Mouse (Mus musculus) megakaryocyte, embryonic 14.5 days (primary cell): ENCODE data around the gene Glyatl3.

ENCODE experiments used
- FLI1 ChIP-seq: IDR thresholded peaks from 2 replicates; pipeline ENCODE4 v1.6.1; 2012; ENCODE audit warnings: low read length, inconsistent platforms, mixed read lengths
- GATA1 ChIP-seq: IDR thresholded peaks from 3 replicates; pipeline ENCODE4 v1.6.1; 2012; ENCODE audit warnings: mixed read lengths, low read length, inconsistent platforms, borderline replicate concordance

DNA sequence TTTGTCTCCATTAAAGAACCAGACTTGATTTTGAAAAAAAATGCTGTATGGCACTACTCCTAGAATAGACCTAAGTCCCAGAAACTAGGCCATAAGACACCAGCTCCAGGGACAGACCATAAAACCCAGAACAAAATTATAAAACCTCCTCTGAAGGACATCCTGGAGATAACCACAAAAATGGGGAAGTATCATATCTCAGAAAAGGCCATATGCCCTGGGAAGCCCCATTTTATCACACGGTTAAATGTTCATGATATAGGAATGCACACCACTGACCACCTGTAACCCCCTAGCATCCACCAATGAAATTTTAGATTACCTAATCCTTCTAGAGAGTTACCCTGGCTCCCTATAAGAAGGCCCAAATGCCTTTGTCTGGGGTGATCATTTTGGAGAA, 38.6 kb downstream of the Glyatl3 start:
- no peak for TF ChIP-seq GATA1
- TF ChIP-seq FLI1 = no peak
